Comparison of ENCODE assay signal across 19 mouse cellular contexts in genomic region chr13:18462221-18462620, GRCm38 (mm10).
"Had no signal": no experiment of that assay in that cellular context is flagged by ENCODE, and none has a peak within 500 bp of the region (broad histone marks: within the 10 kb centered on the region; RNA-seq: fewer than 3 reads in every experiment).

No protein-coding gene starts in this region.

- ATAC-seq: midbrain, embryonic 16.5 days had no signal

- H3K27ac ChIP-seq: liver, embryonic 14.5 days; midbrain, embryonic 10.5 days; neural tube, embryonic 13.5 days; neural tube, embryonic 15.5 days; stomach, embryonic 15.5 days; stomach, postnatal 0 days had no signal

- H3K27me3 ChIP-seq: neural tube, embryonic 13.5 days; neural tube, embryonic 15.5 days; stomach, embryonic 15.5 days had no signal

- H3K4me2 ChIP-seq: lung, embryonic 14.5 days; neural tube, embryonic 13.5 days; neural tube, embryonic 15.5 days; stomach, embryonic 15.5 days had no signal

- H3K36me3 ChIP-seq: midbrain, embryonic 10.5 days; neural tube, embryonic 13.5 days; neural tube, embryonic 15.5 days; stomach, embryonic 15.5 days had no signal

- DNase-seq: lung, adult 18-20 months; lung, embryonic 14.5 days; lung, postnatal 10 days; lung, postnatal 4 days; right cerebral cortex, adult 18-20 months; right cerebral cortex, postnatal 25 days; right cerebral cortex, postnatal 4 days; spleen, adult 18-20 months; thymus, adult 2 months; thymus, postnatal 25 days; thymus, postnatal 4 days had no signal

- H3K9me3 ChIP-seq: midbrain, embryonic 10.5 days; neural tube, embryonic 13.5 days; neural tube, embryonic 15.5 days; stomach, embryonic 15.5 days had no signal

- H3K4me1 ChIP-seq: stomach, embryonic 15.5 days had no signal

- H3K9ac ChIP-seq: liver, embryonic 14.5 days; lung, embryonic 14.5 days; neural tube, embryonic 13.5 days; neural tube, embryonic 15.5 days; stomach, embryonic 15.5 days had no signal

- H3K4me3 ChIP-seq: midbrain, embryonic 10.5 days; myocyte; neural tube, embryonic 13.5 days; neural tube, embryonic 15.5 days; stomach, embryonic 15.5 days had no signal
